Mouse (Mus musculus): ENCODE results near the gene Pnmal2.

- TF ChIP-seq CTCF (IDR thresholded peaks at IDR 0.05; ENCODE audit: low read depth): no peak
- TF ChIP-seq EP300 (optimal IDR thresholded peaks at IDR 0.05): no peak
Observed at GRCm38 (mm10) chr7:16900526-16900925, 44.0 kb upstream of the Pnmal2 start.

Measured in stomach, postnatal 0 days (tissue).